Mouse (Mus musculus) ES-E14 (cell line): ENCODE data around the gene Nanos1. TPM values are rescaled to one million over a fixed set of nuclear protein-coding genes. Genes with fewer than 3 reads are reported as not detected.

ENCODE experiments used
- DNase-seq: peaks from one replicate; pipeline ENCODE4 v3.0.0-alpha.2; 2013; ENCODE audit warnings: low read depth, low spot score
- H3K27ac ChIP-seq: 2 replicates; pipeline ENCODE4 v1.5.1; 2012; ENCODE audit warnings: low read depth, mild to moderate bottlenecking, low read length, moderate library complexity, mixed read lengths; ENCODE audit not compliant: poor library complexity, insufficient read depth, severe bottlenecking
- H3K36me3 ChIP-seq: 2 replicates; pipeline ENCODE4 v1.6.1; 2012; ENCODE audit warnings: mild to moderate bottlenecking, low read length, moderate library complexity, mixed read lengths; ENCODE audit not compliant: control insufficient read depth, poor library complexity, insufficient read depth, severe bottlenecking
- H3K4me1 ChIP-seq, 2 experiments: fragments of 150-350 bp in 1 of 2; sonication (generic) in 1 of 2; 2 replicates each; pipeline ENCODE4 v1.6.1; 2012; ENCODE audit warnings: low read length in 2 of 2, mild to moderate bottlenecking in 1 of 2, mixed read lengths in 1 of 2; ENCODE audit not compliant: control insufficient read depth in 2 of 2, insufficient read depth in 2 of 2, poor library complexity in 1 of 2
- H3K4me3 ChIP-seq, 2 experiments: fragments of 150-350 bp in 1 of 2; sonication (generic) in 1 of 2; 2 replicates each; pipeline ENCODE4 v1.5.1; 2012; ENCODE audit warnings: low read length in 2 of 2, low read depth in 1 of 2, mild to moderate bottlenecking in 1 of 2, mixed read lengths in 1 of 2; ENCODE audit not compliant: insufficient read depth in 1 of 2, poor library complexity in 1 of 2, severe bottlenecking in 1 of 2
- H3K9ac ChIP-seq: 2 replicates; pipeline ENCODE4 v1.6.1; 2012; ENCODE audit warnings: low read depth, mild to moderate bottlenecking, low read length, mixed read lengths; ENCODE audit not compliant: poor library complexity, insufficient read depth, severe bottlenecking
- H3K9me3 ChIP-seq: fragments of 150-350 bp; sonication (generic); 2 replicates; pipeline ENCODE4 v1.6.1; 2012; ENCODE audit warnings: low read depth, mild to moderate bottlenecking, low read length; ENCODE audit not compliant: control insufficient read depth, insufficient read depth
- CHD2 ChIP-seq: IDR thresholded peaks from 2 replicates; pipeline ENCODE4 v1.6.1; 2014; ENCODE audit warnings: mild to moderate bottlenecking, low read depth, low read length, inconsistent platforms
- HCFC1 ChIP-seq: IDR thresholded peaks from 2 replicates; pipeline ENCODE4 v1.6.1; 2012; ENCODE audit warnings: low read length, inconsistent platforms, borderline replicate concordance; ENCODE audit not compliant: insufficient read depth
- MAFK ChIP-seq: IDR thresholded peaks from 2 replicates; pipeline ENCODE4 v1.6.1; 2014; ENCODE audit warnings: mild to moderate bottlenecking, low read depth, low read length, inconsistent platforms; ENCODE audit not compliant: insufficient read depth
- ZC3H11A ChIP-seq: IDR thresholded peaks from 2 replicates; pipeline ENCODE4 v1.6.1; 2012; ENCODE audit warnings: low read depth, mild to moderate bottlenecking, inconsistent platforms, low read length, borderline replicate concordance
- ZNF384 ChIP-seq: IDR thresholded peaks from 2 replicates; pipeline ENCODE4 v1.6.1; 2012; ENCODE audit warnings: low read depth, low read length, inconsistent platforms
- in situ Hi-C, 2 experiments: fragments of 600-800 bp; cut with MboI; formaldehyde crosslinking; loops; one replicate each; pipeline ENCODE4 v1.15.1; 2025; ENCODE audit warnings: low sequenced_read_pairs in 2 of 2, inconsistent platforms in 1 of 2; ENCODE audit not compliant: unreplicated experiment in 2 of 2
- total RNA-seq: library from RNA; depleted of rRNA; stranded (reverse); fragments of 300-350 nt; gene quantifications from 2 replicates; pipeline ENCODE4 v1.2.3, GENCODE M21; 2012

The Nanos1 gene
- total RNA-seq, 1 experiment = 5.4 TPM

DNA sequence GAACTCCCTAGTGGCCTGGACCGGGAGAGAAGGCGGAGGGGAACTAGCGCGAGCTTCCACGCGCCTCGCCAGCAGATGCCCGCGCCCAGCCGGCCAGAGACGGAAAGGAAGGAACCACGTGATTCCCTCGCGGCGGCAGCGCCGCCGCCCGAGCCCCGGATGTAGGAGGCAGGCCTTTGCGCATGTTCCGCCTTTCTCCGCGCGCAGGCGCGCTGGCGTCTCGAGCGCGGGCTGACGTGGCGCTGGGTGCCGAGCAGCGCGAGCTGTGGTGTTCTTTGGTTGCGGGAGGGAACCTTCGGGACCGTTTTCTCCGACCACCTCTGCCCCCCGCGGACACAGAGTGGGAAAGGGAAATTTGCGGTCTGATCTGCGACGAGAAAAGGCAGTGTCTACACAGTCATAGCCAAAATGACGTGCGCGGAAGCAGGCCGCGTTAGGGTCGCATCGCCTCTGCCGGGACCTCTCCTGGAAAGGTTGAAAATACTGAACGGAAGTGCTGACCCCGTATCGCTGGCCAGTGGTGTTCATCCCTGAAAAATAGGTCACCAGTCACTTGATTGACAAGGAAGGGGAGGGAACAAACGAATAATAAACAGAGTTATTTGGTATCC lies 34.9 kb downstream of the Nanos1 start, which contains the start of gene Eif3a:
Gene Eif3a, minus strand, starts transcription at position 108 of the 611 bp plus-strand sequence.
- DNase-seq = peak; percentile 80
- peaks cover 4% of the 10 kb centered on the region; the same call in 1 of the 2 replicates for H3K36me3 ChIP-seq
- peak within 1 kb of the TSS; percentile 88 to 96 for H3K4me3 ChIP-seq
- no peaks in the 10 kb centered on the region for H3K9me3 ChIP-seq
- peak within 1 kb of the TSS; percentile 99 for H3K9ac ChIP-seq
- TF ChIP-seq HCFC1 = peak; percentile 81; the same call in 1 of the 2 replicates
- TF ChIP-seq MAFK = no peak
- peaks cover 0 to 8% of the 10 kb centered on the region in 2 experiments; a peak in 2 of 4 replicates for H3K4me1 ChIP-seq
- peak within 1 kb of the TSS; percentile 92 for H3K27ac ChIP-seq
- in situ Hi-C loops = no loop called here

GRCm38 (mm10) chr19:60791164-60791563 lies 35.4 kb downstream of the Nanos1 start:
- in situ Hi-C loops = no loop called here
- no peak for DNase-seq
- Histone ChIP-seq H3K36me3 (peaks cover 4% of the 10 kb centered on the region; the same call in 1 of the 2 replicates), H3K4me1 (peaks cover 0 to 8% of the 10 kb centered on the region in 2 experiments; a peak in 2 of 4 replicates), H3K9me3 (no peaks in the 10 kb centered on the region), H3K4me3 (peak overlapping the region; percentile 88 to 96), H3K27ac (no peak overlapping the region; the same call in 1 of the 2 replicates), H3K9ac (peak overlapping the region; percentile 99)
- TF ChIP-seq MAFK (no peak), ZNF384 (no peak), CHD2 (no peak), ZC3H11A (no peak), HCFC1 (no peak)

DNA sequence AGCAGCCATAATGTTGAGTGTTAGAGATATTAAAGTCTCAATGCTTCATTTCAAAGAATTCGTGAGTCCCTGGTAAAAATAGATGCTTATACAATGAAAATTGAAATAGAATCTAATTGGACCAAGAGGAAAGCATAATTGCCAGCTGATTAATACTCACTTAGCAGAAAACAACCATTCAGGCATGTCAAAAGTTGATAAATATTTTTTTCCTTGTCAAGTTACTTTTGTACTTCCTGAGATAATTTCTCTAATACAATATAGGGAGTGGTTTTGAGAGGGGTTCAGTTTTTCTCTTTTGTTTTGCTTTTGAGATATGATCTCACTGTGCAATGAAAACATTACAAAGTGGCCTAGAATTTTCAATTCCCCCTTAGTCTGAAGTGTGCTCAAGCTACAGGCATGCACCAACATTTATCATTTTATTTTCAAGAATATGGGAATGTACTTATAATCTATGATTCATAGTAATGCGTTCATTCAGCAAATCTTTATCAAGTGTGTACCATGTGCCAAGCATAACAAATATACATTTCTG lies 37.5 kb downstream of the Nanos1 start:
- 0 out of 2 replicates have a peak, but pooled peaks cover 2% of the 10 kb centered on the region for H3K36me3 ChIP-seq
- in situ Hi-C loops = no loop called here
- DNase-seq = no peak
- no peaks in the 10 kb centered on the region for H3K9me3 ChIP-seq
- no peak overlapping the region for H3K4me3 ChIP-seq
- H3K4me1 ChIP-seq = peaks cover 0 to 4% of the 10 kb centered on the region in 2 experiments; a peak in 2 of 4 replicates
- H3K27ac ChIP-seq = no peak overlapping the region
- H3K9ac ChIP-seq = no peak overlapping the region
- TF ChIP-seq CHD2 (no peak), ZC3H11A (no peak), ZNF384 (no peak), HCFC1 (no peak), MAFK (no peak)

DNA sequence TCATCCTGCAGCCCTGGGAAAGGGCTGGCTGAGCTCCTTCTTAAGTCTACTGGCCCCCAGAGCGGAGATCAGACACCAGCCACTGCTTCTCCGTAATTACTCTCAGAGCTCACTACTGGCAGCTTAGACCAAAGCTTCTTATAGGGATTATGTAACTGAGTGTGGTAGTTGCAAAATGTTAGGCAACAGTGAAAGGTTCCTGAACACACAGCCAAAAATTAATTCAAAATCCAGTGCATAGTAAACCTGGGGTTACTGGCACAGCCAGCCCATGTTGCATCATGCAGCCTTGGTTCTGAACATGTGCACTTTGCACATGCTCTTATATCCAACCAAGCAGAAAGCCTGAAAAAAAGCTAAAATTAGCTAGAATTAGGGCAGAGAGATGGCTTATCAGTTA lies 39.5 kb downstream of the Nanos1 start:
- Histone ChIP-seq H3K9me3 (no peaks in the 10 kb centered on the region), H3K9ac (no peak overlapping the region), H3K27ac (no peak overlapping the region), H3K4me1 (peaks cover 0 to 4% of the 10 kb centered on the region in 2 experiments; a peak in 2 of 4 replicates), H3K4me3 (no peak overlapping the region), H3K36me3 (no peaks in the 10 kb centered on the region)
- DNase-seq = no peak
- in situ Hi-C loops = no loop called here
- TF ChIP-seq MAFK (no peak), ZNF384 (no peak), ZC3H11A (no peak), HCFC1 (no peak)
